Mouse (Mus musculus): ENCODE measurements at regions not wholly inside any gene's neighbourhood (a gene's known extent, or its start where the extent isn't known, plus 50 kb on each side); places are given as distances from the start of the nearest gene placed in this dataset.

- DNase-seq (ENCODE audit: low spot score): no peak
Measured at GRCm38 (mm10) chr15:67391918-67392317, 891.2 kb upstream of the Lrrc6 start.

DNA sequence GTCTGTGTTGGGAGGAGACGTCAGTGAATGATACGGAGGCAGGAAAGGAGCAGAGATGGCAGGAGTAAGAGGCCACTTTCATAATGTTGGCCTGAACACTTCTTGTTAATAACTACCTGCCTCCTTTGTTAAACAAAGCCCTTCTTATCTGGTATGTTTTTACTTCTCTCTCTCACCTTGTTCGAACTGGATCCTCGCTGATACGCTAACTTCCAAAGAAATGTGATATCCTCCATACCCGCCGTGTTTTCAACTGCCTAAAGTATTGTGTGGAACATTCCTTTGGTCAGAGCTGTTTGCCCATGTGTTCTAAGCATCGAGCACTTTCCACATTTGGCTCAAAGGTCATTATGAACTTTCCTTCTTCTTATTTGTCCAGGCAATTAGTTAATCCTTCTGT is 887.8 kb upstream of the Lrrc6 start:
- DNase-seq (ENCODE audit: low spot score): no peak

DNA sequence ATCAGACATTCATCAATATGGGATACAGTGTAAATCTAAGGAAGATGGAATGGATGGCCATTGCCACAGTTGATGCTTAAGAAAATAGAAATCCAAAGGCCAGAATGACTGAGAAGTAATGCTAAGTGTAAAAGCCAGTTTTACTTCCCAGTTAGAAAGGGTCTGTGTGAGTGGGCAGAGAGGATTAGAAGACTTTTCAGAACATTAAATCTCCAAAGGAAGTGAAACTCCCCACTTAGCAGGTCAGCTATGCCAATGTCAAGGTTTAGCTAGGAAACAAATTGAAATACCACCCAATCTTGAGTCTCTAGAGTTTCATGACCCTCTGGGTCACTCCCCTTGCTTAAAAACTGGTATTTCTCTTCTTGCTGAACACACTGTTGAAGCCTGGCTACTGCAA is 886.2 kb upstream of the Lrrc6 start:
- no peak for DNase-seq (ENCODE audit: low spot score)

DNA sequence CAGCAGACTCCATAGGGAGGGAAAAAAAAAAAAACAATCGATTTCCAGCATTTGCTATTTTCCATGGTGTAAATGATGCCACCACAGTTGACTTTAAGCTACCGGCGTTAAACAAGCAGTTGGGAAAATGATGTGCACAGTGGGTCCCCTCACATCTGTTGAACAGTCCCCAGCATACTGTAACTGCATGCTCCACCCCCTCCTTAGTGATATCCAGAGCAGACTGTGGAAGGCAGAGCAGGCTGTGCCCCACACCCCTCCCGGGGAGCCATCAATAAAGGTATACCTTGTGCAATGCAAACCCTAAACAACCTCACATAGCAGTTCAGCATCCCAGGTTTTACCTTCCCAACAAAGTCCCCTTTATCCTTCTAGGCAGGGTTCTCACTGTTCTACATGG is 872.9 kb upstream of the Lrrc6 start:
- no peak for DNase-seq (ENCODE audit: low spot score)

GRCm38 (mm10) chr15:67373030-67373429 is 872.3 kb upstream of the Lrrc6 start:
- DNase-seq (ENCODE audit: low spot score): no peak

GRCm38 (mm10) chr15:67364099-67364756 is 863.5 kb upstream of the Lrrc6 start:
- no peak for DNase-seq (ENCODE audit: low spot score)

DNA sequence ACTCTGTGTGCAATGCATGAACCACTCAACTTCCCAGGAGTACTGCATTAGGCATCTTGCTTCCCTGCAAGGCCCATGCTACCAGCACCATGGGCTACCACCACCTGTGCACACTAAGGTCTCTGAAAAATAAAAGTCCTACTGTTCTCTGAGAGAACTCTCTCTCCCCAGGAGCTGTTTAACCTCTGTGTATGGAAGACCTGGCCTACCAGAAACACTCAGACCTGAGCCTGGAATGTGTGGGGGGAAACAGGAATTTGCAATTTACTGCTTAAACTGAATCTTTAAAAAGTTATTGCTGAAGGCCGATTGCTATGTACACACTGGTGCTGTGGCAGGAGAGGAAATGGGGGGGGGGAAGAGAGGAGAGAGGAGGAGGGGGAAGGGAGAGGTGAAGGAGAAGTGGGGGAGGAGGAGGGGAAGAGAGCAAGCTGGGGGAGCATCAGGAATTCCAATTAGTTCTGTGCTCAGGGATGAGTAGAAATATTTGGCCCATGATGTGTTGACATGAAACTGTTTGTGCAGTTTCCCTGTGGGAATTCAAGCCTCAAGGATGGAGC is 860.4 kb upstream of the Lrrc6 start:
- no peak for DNase-seq (ENCODE audit: low spot score)

DNA sequence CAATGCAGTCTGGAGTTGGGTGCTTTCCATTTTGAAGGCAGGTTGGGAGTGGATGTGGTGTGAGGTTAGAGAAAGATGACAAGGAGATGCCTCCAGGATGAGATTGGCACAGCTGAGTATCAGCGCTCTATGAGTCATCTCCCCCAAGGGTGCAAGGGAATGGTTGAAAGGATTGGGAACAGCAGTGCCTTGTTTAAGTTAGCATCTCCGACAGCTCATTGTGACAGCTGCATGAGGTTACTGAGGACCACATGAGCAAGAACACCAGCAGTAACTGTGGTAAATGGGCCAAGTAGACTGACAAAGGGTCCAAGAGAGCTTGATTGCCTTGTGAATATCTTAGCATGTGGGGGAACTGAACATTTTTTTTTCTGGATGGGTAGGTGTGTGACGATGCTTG is 857.2 kb upstream of the Lrrc6 start:
- DNase-seq (ENCODE audit: low spot score): no peak

DNA sequence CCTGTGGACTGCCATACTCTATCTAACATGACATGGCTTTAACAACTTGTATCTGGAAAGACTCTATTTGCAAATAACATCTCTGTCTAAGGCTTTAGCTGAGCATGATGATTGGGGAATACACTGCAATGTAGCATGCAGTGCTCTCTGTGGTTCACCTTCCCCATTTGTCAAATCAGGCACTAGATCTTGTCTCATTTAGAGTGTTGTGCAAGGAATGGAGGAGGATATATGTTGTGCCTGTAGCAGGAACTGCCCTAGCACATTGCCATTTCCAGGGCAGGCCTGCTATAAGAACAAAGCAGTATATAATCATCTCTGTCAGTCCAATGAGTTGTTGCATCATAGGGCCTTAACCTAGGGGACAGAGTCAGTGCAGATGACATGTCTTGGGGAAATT is 854.6 kb upstream of the Lrrc6 start:
- DNase-seq (ENCODE audit: low spot score): no peak

DNA sequence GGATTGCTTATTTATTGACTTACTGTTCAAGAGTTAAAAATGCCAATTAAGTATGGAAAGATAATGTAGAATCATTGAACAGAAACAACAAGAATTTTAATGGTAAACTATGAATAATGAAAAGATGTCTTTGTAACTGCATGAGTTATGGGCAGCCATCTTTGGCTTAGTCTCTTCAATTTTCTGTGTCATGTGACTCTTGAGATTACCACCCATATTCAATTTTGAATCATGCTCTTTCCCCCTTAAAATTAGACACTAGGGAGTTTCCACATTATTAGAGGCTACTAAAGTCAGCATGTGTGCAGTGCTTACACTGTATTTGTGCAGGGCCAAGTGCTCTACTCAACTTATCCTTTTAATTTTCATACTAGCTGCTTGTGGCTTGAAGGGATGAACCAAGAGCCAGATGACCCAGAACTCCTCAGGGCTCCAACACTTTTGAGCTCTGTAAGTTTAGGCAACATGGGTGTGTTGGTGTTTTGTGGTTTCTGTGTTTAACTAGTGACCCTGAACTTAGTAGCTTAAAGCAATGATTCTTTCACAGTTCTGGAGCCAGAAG is 854.0 kb upstream of the Lrrc6 start:
- DNase-seq (ENCODE audit: low spot score): no peak

- DNase-seq (ENCODE audit: low spot score): no peak
Measured at GRCm38 (mm10) chr15:67349501-67349900, 848.8 kb upstream of the Lrrc6 start.

- DNase-seq (ENCODE audit: low spot score): no peak
Measured at GRCm38 (mm10) chr15:67345179-67346148, 844.8 kb upstream of the Lrrc6 start.

GRCm38 (mm10) chr15:67342050-67342449 is 841.3 kb upstream of the Lrrc6 start:
- DNase-seq (ENCODE audit: low spot score): no peak

DNA sequence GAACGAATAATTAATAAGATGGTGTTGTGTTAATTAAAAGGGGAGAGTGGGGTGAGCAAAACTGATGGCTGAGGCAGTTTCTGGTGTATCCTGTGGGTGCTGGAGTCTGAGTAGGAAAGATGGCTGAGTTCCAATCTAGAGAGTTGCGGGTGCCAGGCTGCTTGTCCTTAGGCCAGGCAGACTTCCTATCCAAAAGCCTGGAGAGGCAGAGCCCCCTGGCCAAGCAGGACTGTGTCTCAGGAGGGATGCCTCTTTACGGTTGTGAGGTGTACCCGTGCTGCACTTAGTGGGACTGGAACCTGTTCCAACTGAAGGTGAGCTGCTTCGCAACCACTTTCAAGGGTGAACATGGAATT is 836.3 kb upstream of the Lrrc6 start:
- no peak for DNase-seq (ENCODE audit: low spot score)

- DNase-seq (ENCODE audit: low spot score): no peak
Measured at GRCm38 (mm10) chr15:67336294-67337039, 835.8 kb upstream of the Lrrc6 start.

- DNase-seq (ENCODE audit: low spot score): no peak
Measured at GRCm38 (mm10) chr15:67332521-67332920, 831.8 kb upstream of the Lrrc6 start.

- no peak for DNase-seq (ENCODE audit: low spot score)
Measured at GRCm38 (mm10) chr15:67320292-67320691, 819.6 kb upstream of the Lrrc6 start.

DNA sequence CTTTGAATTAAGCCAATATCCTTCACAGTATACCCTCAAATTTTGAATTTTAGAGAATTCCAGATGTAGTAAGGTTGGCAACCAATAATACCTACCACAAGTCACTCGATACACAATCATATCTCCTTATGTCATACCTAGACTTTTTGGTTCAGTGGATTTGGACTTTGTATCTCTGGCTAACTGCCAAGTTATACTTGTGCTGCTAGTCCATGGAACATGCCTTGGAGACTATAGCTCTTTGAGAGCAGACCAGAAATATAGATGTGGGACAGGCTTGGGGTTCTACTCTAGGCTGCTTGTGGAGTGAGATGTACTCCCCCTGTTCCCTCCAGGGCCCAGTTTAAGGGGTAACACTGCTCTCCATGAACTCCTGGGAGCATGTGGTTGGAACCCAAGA is 814.5 kb upstream of the Lrrc6 start:
- DNase-seq (ENCODE audit: low spot score): no peak

- no peak for DNase-seq (ENCODE audit: low spot score)
Measured at GRCm38 (mm10) chr15:67313648-67314047, 812.9 kb upstream of the Lrrc6 start.

- DNase-seq (ENCODE audit: low spot score): no peak
Measured at GRCm38 (mm10) chr15:67305681-67306080, 805.0 kb upstream of the Lrrc6 start.

DNA sequence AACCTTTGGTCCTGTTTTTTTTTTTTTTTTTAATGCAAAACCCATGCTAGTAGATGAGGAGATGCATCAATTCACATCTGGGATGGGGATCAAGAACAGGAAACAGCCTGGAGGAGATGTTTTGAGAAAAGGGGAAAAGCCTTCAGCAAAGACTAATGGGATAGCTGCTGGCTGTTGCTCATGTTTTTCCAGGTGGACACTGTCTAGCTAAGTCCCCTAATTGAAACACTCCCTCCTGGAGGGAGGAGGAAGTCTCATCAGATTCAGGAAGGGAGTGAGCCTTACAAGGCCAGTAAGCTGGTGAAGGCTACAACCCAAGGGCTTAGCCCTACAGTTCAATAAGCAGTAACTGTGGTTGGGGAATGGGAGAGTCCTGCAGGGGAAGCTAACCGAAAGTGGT is 803.1 kb upstream of the Lrrc6 start:
- DNase-seq (ENCODE audit: low spot score): no peak

DNA sequence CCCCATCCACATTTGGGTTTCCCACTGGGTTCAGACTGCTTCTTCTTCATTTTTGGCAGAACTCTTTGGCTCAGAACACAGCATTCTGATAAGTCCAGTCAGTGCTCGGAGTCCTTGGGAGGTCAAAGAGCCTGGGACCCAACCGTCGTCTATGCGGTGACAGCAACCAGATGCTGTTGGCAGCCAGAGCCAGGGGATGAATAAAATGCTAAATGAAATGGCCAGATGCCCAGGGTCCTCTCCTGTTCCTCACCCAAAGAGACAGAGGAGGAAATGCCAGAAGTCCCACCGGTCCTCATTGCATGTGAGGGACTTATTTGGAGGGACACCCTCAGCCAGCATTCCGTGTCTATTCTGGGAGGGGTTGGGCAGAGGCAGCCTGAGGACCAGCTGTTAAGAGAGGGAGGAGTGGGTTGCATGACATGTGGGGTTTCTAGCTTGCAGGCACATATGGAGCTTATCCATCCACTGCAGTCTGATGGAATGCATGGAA is 801.2 kb upstream of the Lrrc6 start:
- peak; percentile 2 for DNase-seq (ENCODE audit: low spot score)
